Mouse (Mus musculus) embryonic fibroblast, embryonic 13.5 days (primary cell): ENCODE measurements around the gene Pole. TPM values are rescaled to one million over a fixed set of nuclear protein-coding genes. Genes with fewer than 3 reads are reported as not detected.
A peak's percentile ranks its signal among the peaks of the same experiment; 100 is the strongest.

Experiments
- H3K27ac ChIP-seq: 2 replicates; pipeline ENCODE4 v1.5.1; 2012; ENCODE audit warnings: low read length, control low read depth, inconsistent platforms; ENCODE audit not compliant: insufficient read depth
- H3K4me1 ChIP-seq: 2 replicates; pipeline ENCODE4 v1.6.1; 2011; ENCODE audit warnings: low read length; ENCODE audit not compliant: control insufficient read depth, insufficient read depth
- H3K4me3 ChIP-seq: 2 replicates; pipeline ENCODE4 v1.5.1; 2011; ENCODE audit warnings: mild to moderate bottlenecking, control low read depth, low read length; ENCODE audit not compliant: insufficient read depth
- CTCF ChIP-seq: IDR thresholded peaks from 2 replicates; pipeline ENCODE4 v1.5.1; 2011; ENCODE audit warnings: mild to moderate bottlenecking, control low read depth, low read length, moderate library complexity, borderline replicate concordance; ENCODE audit not compliant: insufficient read depth
- POLR2A ChIP-seq: IDR thresholded peaks from 2 replicates; pipeline ENCODE4 v1.6.1; 2011; ENCODE audit warnings: low read depth, mild to moderate bottlenecking, control low read depth, low read length, moderate library complexity
- polyA plus RNA-seq: library from polyadenylated mRNA; stranded (reverse); fragments of >200 nt; gene quantifications from 2 replicates; pipeline ENCODE4 v1.2.4, GENCODE M21; 2011; ENCODE audit warnings: low read depth; ENCODE audit not compliant: missing spikeins, insufficient read length

The Pole gene
- 20.5 and 27.0 TPM in 2 replicates for polyA plus RNA-seq

DNA sequence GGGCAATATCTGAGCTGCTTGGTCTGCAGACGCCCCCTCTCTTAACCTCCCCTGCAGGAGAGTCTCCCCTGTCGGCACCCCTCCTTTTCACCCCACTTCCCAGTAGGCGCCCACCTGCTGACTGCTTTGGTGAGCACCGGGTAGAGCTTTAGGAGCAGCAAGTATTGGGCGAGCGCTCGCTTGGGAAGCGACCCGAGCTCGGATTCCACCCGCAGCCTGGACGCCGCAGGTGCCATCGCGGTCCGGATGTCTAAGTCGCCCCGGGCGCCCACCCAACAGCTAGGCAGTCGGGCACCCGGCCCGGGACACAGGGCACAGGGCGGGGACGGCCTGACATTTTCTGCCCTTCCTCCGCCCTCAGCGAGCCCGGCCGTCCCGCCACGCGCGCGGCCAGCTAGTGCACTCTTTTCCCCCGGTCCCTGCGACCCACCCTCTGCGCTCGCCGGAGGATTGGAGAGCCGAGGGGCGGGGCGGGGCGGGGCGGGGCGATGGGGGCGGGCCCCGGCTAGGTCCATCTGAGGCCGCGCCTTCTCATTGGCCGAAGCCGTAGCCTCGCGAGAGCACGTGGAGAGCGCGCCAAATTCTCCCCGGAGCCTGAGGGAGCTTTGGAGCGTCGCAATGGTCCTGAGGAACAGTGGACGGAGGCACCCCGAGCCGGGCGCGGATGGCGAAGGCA lies at the start of gene Pole, which contains the start of gene Pxmp2:
Pole (plus strand) TSS at position 537 of the 676 bp plus-strand sequence.
Pxmp2 (minus strand) TSS at position 417 of the 676 bp plus-strand sequence.
- no peak within 1 kb of the TSS for H3K27ac ChIP-seq
- H3K4me3 ChIP-seq: peak within 1 kb of the TSS; percentile 90
- peaks cover 5% of the 10 kb centered on the region; the same call in 1 of the 2 replicates for H3K4me1 ChIP-seq
- peak; percentile 45; the same call in 1 of the 2 replicates for TF ChIP-seq POLR2A
- no peak for TF ChIP-seq CTCF

DNA sequence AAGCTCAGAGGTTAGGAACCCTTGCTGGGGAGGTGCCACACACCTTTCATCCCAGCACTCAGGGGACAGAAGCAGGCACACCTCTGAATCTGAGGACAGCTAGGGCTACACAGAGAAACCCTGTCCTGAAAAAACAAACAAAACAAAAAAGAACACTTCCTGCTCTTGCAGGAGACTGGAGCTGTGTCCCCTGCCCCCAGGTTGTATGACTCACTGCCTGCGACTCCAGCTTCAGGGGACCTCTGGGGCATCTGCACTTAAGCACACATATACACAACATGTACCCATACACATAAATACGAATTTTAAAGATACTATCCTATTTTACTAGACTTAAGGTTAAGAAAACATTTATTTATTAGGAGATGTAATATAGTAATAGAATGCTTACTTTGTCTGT lies 42.0 kb upstream of the Pole start:
- no peak for TF ChIP-seq POLR2A
- TF ChIP-seq CTCF: no peak
- H3K27ac ChIP-seq: no peak overlapping the region

DNA sequence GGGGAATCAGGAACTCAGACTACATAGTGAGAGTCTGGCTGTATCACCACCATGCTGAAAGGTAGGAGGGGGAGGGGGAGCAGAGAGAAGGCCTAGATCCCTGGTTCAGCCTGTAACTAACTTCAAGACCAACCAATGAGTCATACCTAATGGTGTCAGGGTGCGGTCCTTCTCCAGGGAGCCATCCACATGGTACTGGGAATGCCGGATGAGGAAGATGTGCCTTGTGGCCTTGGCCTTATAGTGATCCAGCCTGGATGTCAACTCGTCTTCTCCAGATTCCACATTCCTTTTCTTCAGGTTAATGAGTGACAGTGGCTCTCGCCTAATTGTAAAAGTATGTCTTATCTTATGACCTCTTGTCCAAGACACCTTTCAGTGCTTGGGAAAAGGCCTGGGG lies 19.2 kb upstream of the Pole start:
- TF ChIP-seq POLR2A (no peak), CTCF (no peak)
- Histone ChIP-seq H3K4me3 (no peak overlapping the region), H3K4me1 (no peaks in the 10 kb centered on the region), H3K27ac (no peak overlapping the region)

More for the DNA sequence above, 42.0 kb upstream of the Pole start:
- H3K4me3 ChIP-seq: no peak overlapping the region
- H3K4me1 ChIP-seq: peaks cover 4% of the 10 kb centered on the region; the same call in 1 of the 2 replicates

- peak; percentile 75; the same call in 1 of the 2 replicates for TF ChIP-seq CTCF
- TF ChIP-seq POLR2A: peak; percentile 82
- H3K27ac ChIP-seq: no peak within 1 kb of the TSS
- H3K4me1 ChIP-seq: 0 out of 2 replicates have a peak, but pooled peaks cover 1% of the 10 kb centered on the region
- peak within 1 kb of the TSS; percentile 91 for H3K4me3 ChIP-seq
Observed at GRCm38 (mm10) chr5:110269141-110270101, 16.7 kb upstream of the Pole start, which contains the start of gene Pgam5. TSS of gene Pgam5 (minus strand) at chr5:110269913.

DNA sequence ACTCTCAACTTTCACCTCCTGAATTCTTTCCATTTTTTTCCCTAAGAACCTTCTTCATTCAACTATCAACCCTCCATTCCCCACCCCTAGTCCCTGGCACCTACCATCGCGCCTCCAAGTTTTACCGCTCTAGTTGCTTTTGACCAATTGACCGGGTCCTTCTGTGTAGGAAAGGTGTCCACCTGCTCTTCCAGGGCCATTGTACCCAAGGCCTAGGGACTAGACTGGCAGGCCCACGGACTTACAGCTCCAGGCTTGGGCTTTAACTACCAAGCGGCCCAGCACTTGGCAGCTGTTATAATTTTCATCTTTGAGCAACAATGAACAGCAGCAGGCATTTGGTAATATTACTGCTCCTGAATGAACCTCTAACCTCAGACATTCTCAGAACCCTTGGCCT lies 15.9 kb upstream of the Pole start:
- Histone ChIP-seq H3K4me1 (peaks cover 6% of the 10 kb centered on the region; the same call in 1 of the 2 replicates), H3K4me3 (no peak overlapping the region), H3K27ac (no peak overlapping the region)
- TF ChIP-seq CTCF: no peak
- TF ChIP-seq POLR2A: no peak

DNA sequence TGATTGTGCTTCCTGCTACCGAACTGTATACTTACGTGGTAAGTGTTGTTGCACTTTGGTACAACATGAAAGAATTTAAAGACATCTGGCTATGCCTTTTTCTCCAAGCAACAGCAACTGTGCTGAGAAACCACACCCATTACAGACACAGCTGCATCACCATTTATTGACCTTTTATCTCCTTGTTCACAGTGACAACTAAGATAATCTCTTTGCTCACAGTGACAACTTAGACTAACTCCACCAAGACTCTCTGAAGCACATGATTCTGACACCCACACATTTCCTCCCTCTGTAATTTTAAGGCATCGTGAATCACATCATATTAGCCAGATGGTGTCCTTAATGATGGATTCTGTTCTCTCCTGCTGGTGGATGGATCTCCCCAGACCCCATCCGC lies 12.0 kb upstream of the Pole start:
- Histone ChIP-seq H3K4me1 (peaks cover 6% of the 10 kb centered on the region; the same call in 1 of the 2 replicates), H3K4me3 (no peak overlapping the region), H3K27ac (peak overlapping the region; percentile 51; the same call in 1 of the 2 replicates)
- TF ChIP-seq POLR2A: no peak
- TF ChIP-seq CTCF: no peak

GRCm38 (mm10) chr5:110274846-110275245 lies 11.3 kb upstream of the Pole start:
- no peak overlapping the region for H3K4me3 ChIP-seq
- TF ChIP-seq CTCF (no peak), POLR2A (no peak)

GRCm38 (mm10) chr5:110276391-110276790 lies 9.7 kb upstream of the Pole start:
- TF ChIP-seq CTCF (no peak), POLR2A (no peak)
- no peak overlapping the region for H3K27ac ChIP-seq
- peaks cover 6% of the 10 kb centered on the region; the same call in 1 of the 2 replicates for H3K4me1 ChIP-seq
- H3K4me3 ChIP-seq: no peak overlapping the region

More at GRCm38 (mm10) chr5:110274846-110275245, 11.3 kb upstream of the Pole start:
- peaks cover 6% of the 10 kb centered on the region; the same call in 1 of the 2 replicates for H3K4me1 ChIP-seq
- H3K27ac ChIP-seq: peak overlapping the region; percentile 51; the same call in 1 of the 2 replicates

GRCm38 (mm10) chr5:110276910-110277309 lies 9.2 kb upstream of the Pole start:
- Histone ChIP-seq H3K4me3 (no peak overlapping the region), H3K27ac (no peak overlapping the region), H3K4me1 (peaks cover 6% of the 10 kb centered on the region; the same call in 1 of the 2 replicates)
- TF ChIP-seq POLR2A: no peak
- no peak for TF ChIP-seq CTCF
